Mouse (Mus musculus): Measurements from ENCODE around the gene Psmb1. TPM values are rescaled to one million over a fixed set of nuclear protein-coding genes. Genes with fewer than 3 reads are reported as not detected.

The Psmb1 gene
- polyA plus RNA-seq, 1 experiment from 2014 or later, result 281 TPM

Other genes with a start within 250 kb of the Psmb1 start
- 13.2 and 22.1 TPM in 2 replicates for gene Dll1, start 122.9 kb downstream of the Psmb1 start, polyA plus RNA-seq (2016; fragmentation: Nextera tagmentation; extraction: Ambion mirVana)
- gene Fam120b, start 103.5 kb downstream of the Psmb1 start, polyA plus RNA-seq (2016; fragmentation: Nextera tagmentation; extraction: Ambion mirVana), result 26.9 and 27.3 TPM in 2 replicates
- gene Tbp, start 137 bp upstream of the Psmb1 start, polyA plus RNA-seq (2016; fragmentation: Nextera tagmentation; extraction: Ambion mirVana), result 62.8 and 68.5 TPM in 2 replicates
- 43.3 and 45.5 TPM in 2 replicates for gene Pdcd2, start 27.6 kb upstream of the Psmb1 start, polyA plus RNA-seq (2016; fragmentation: Nextera tagmentation; extraction: Ambion mirVana)
- gene Prdm9, start 64.6 kb upstream of the Psmb1 start, polyA plus RNA-seq (2016; fragmentation: Nextera tagmentation; extraction: Ambion mirVana), result 1.5 and 2.3 TPM in 2 replicates
- gene Chd1, start 205.2 kb upstream of the Psmb1 start, polyA plus RNA-seq (2016; fragmentation: Nextera tagmentation; extraction: Ambion mirVana), result 35.2 and 39.0 TPM in 2 replicates

Measured in embryonic facial prominence, embryonic 10.5 days (tissue).